Mouse (Mus musculus) spleen, adult 2 months (tissue): Measurements from ENCODE around the gene 9330182O14Rik.

Experiments
- CTCF ChIP-seq: fragments of 200-500 bp; IDR thresholded peaks from 2 replicates; pipeline ENCODE4 v1.5.1; 2011; ENCODE audit warnings: mild to moderate bottlenecking, inconsistent platforms; ENCODE audit not compliant: insufficient read depth, insufficient read length, insufficient replicate concordance; ENCODE audit errors: extremely low read depth
- POLR2A ChIP-seq: fragments of 200-500 bp; IDR thresholded peaks from 2 replicates; pipeline ENCODE4 v1.6.1; 2011; ENCODE audit warnings: low read depth, low read length, inconsistent platforms

DNA sequence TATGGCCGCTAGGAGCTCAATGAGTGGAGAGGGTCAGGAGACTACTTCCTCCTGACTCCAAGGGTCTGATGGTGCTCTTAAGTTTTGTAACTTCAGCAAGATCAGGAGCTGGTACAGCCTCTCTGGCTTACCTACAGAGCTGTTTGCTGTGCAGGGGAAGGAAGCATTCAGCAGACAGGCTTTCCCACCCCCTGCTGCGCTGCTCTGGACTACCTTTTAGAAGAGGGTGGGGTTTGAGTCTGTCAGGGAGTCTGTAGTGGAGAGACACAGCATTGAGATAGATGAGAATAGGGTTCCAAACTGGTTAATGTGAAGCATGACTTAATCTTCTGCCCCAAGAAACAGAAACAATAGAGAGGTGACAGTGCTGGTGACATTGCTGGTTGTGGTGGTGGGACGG lies 17.8 kb upstream of the 9330182O14Rik start:
- TF ChIP-seq CTCF (no peak), POLR2A (no peak)
